Mouse (Mus musculus) heart, embryonic 12.5 days (tissue): ENCODE measurements around the gene Prkn. TPM values are rescaled to one million over a fixed set of nuclear protein-coding genes. Genes with fewer than 3 reads are reported as not detected.

Experiments used
- ATAC-seq: fragments of 200-750 bp; cut with Nextera tagmentation; 2 replicates; pipeline ENCODE4 v1.8.0; 2017; ENCODE audit warnings: moderate TSS enrichment, moderate library complexity; ENCODE audit not compliant: insufficient number of reproducible peaks, low FRiP score
- H3K27ac ChIP-seq: fragments of 300-500 bp; sonication (generic); 2 replicates; pipeline ENCODE4 v1.5.1; 2016; ENCODE audit warnings: mild to moderate bottlenecking, moderate library complexity; ENCODE audit not compliant: poor library complexity, severe bottlenecking
- H3K27me3 ChIP-seq: fragments of 300-500 bp; sonication (generic); replicated peaks from 2 replicates; pipeline ENCODE4 v1.6.1; 2016; ENCODE audit warnings: mild to moderate bottlenecking, moderate library complexity
- H3K36me3 ChIP-seq: fragments of 300-500 bp; sonication (generic); 2 replicates; pipeline ENCODE4 v1.6.1; 2016; ENCODE audit warnings: mild to moderate bottlenecking, moderate library complexity
- H3K4me1 ChIP-seq: fragments of 300-500 bp; sonication (generic); replicated peaks from 2 replicates; pipeline ENCODE4 v1.6.1; 2016; ENCODE audit warnings: mild to moderate bottlenecking
- H3K4me2 ChIP-seq: fragments of 300-500 bp; sonication (generic); 2 replicates; pipeline ENCODE4 v1.6.1; 2016; ENCODE audit warnings: mild to moderate bottlenecking, moderate library complexity
- H3K4me3 ChIP-seq: fragments of 300-500 bp; sonication (generic); 2 replicates; pipeline ENCODE4 v1.5.1; 2016; ENCODE audit warnings: mild to moderate bottlenecking
- H3K9ac ChIP-seq: fragments of 300-500 bp; sonication (generic); 2 replicates; pipeline ENCODE4 v1.6.1; 2016; ENCODE audit warnings: mild to moderate bottlenecking, moderate library complexity
- H3K9me3 ChIP-seq: fragments of 300-500 bp; sonication (generic); replicated peaks from 2 replicates; pipeline ENCODE4 v1.6.1; 2016; ENCODE audit warnings: mild to moderate bottlenecking, moderate library complexity
- WGBS: fragments of 180-500 bp; shearing (Covaris S2); methylation state at CpG from one replicate; pipeline ENCODE4 v1.1.7; 2016; 5-methylcytosine and 5-hydroxymethylcytosine counted together
- polyA plus RNA-seq: library from polyadenylated mRNA; unstranded; fragments of >200 nt; fragmentation: Nextera tagmentation; extraction: Ambion mirVana; gene quantifications from 2 replicates; pipeline ENCODE4 v1.2.1, GENCODE M21; 2016

Prkn gene
- polyA plus RNA-seq, result 1.2 and 1.5 TPM in 2 replicates

DNA sequence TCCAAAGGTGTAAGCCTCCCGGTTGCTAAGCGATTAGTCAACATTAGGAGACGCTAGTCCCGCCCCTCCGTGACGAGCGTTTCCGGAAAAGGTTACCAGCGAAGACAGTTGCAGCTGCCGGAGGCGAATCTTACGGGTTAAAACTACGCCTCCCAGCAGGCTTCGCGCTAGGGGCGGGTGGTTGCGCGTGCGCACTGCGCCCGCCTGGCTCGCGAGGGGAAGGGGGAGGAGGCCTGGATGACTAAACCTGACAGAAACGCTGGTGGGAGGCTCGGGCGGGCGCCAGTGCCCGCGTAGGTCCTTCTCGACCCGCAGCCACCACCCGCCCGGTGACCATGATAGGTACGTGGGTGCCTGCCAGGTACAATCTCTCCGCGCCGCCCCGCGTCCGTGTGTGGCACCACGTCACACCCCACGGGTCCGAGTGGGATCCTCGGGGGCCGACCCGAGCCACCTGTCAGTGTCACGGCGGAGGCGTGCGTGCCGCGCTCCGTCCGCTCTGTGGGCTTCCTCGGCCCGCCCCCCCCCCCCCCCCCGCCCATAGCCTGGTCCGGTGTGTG is at the start of gene Prkn, which contains the start of gene Pacrg:
TSS of gene Prkn (plus strand) at position 237 of the 560 bp plus-strand sequence.
TSS of gene Pacrg (minus strand) at position 164 of the 560 bp plus-strand sequence.
- ATAC-seq, result peak; percentile 98
- no peaks in the 10 kb centered on the region for H3K36me3 ChIP-seq
- peak within 1 kb of the TSS; percentile 92 for H3K4me3 ChIP-seq
- peak within 1 kb of the TSS; percentile 91 for H3K4me2 ChIP-seq
- WGBS, result under 1% methylated on average over 54 of the region's 58 CpGs
- peak within 1 kb of the TSS; percentile 84 for H3K9ac ChIP-seq
- H3K27me3 ChIP-seq, result no peaks in the 10 kb centered on the region
- no peaks in the 10 kb centered on the region for H3K9me3 ChIP-seq
- peak within 1 kb of the TSS; percentile 56 for H3K27ac ChIP-seq
- peaks cover 6% of the 10 kb centered on the region; the same call in 1 of the 2 replicates for H3K4me1 ChIP-seq

GRCm38 (mm10) chr17:10791661-10792060 is 48.5 kb upstream of the Prkn start:
- ATAC-seq, result no peak
- Histone ChIP-seq H3K4me2 (no peak overlapping the region), H3K4me1 (peaks cover 18% of the 10 kb centered on the region), H3K27ac (0 out of 2 replicates have a peak overlapping the region, but pooled peaks have one; percentile 37), H3K9ac (no peak overlapping the region), H3K36me3 (no peaks in the 10 kb centered on the region), H3K9me3 (no peaks in the 10 kb centered on the region), H3K27me3 (no peaks in the 10 kb centered on the region), H3K4me3 (no peak overlapping the region)
- 31% methylated on average over 3 of the region's 3 CpGs for WGBS

GRCm38 (mm10) chr17:10806692-10807091 is 33.5 kb upstream of the Prkn start:
- no peak for ATAC-seq
- no peak overlapping the region for H3K4me3 ChIP-seq
- 79% methylated on average over 4 of the region's 4 CpGs for WGBS
- H3K4me2 ChIP-seq, result no peak overlapping the region
- no peaks in the 10 kb centered on the region for H3K27me3 ChIP-seq
- no peaks in the 10 kb centered on the region for H3K36me3 ChIP-seq
- H3K4me1 ChIP-seq, result no peaks in the 10 kb centered on the region
- H3K9me3 ChIP-seq, result no peaks in the 10 kb centered on the region
- no peak overlapping the region for H3K9ac ChIP-seq
- H3K27ac ChIP-seq, result no peak overlapping the region

DNA sequence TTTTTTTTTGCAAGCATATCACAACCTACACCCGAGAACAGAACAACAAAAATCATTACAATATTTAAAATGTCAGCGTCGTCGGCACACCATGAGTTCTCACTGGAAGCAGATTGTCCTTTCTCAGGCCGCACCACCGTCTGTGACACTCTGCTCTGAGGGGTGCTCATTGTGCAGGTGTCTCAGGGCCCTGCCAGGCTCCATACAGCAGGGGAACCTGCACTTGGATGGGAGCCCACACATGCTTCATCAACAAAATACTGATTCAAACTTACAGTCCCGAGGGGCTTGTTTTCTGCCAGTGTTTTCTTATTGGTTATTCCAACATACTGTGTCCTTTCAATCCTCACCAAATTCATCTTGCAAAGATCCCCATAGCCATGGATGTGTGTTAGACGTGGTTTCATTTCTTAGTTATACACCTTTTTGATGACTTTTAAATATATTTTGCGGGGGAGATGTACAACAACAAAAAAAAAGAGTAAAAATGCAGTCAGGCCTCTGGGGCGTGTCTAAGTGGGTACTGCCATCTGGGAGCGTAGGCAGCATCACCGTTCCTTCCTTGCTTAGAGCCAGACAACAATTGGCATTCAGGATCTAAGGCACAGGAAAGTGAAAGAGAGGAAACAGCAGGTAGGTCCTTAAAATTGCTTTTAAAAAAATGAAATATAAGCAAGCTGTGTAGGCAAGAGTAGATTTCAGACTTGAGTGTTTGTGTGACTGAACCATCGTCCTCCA is 32.8 kb upstream of the Prkn start:
- WGBS, result 80% methylated on average over 13 of the region's 13 CpGs
- Histone ChIP-seq H3K4me3 (no peak overlapping the region), H3K9me3 (no peaks in the 10 kb centered on the region), H3K27me3 (no peaks in the 10 kb centered on the region), H3K9ac (no peak overlapping the region), H3K36me3 (no peaks in the 10 kb centered on the region), H3K4me1 (no peaks in the 10 kb centered on the region), H3K27ac (no peak overlapping the region), H3K4me2 (no peak overlapping the region)
- no peak for ATAC-seq

- H3K27ac ChIP-seq, result no peak overlapping the region
- H3K4me1 ChIP-seq, result no peaks in the 10 kb centered on the region
- no peak overlapping the region for H3K9ac ChIP-seq
- H3K9me3 ChIP-seq, result no peaks in the 10 kb centered on the region
- no peak for ATAC-seq
- H3K4me2 ChIP-seq, result no peak overlapping the region
- no peaks in the 10 kb centered on the region for H3K36me3 ChIP-seq
- WGBS, result 70% methylated on average over 2 of the region's 2 CpGs
- no peak overlapping the region for H3K4me3 ChIP-seq
- no peaks in the 10 kb centered on the region for H3K27me3 ChIP-seq
These were observed 31.6 kb upstream of the Prkn start for GRCm38 (mm10) chr17:10808571-10808970.

DNA sequence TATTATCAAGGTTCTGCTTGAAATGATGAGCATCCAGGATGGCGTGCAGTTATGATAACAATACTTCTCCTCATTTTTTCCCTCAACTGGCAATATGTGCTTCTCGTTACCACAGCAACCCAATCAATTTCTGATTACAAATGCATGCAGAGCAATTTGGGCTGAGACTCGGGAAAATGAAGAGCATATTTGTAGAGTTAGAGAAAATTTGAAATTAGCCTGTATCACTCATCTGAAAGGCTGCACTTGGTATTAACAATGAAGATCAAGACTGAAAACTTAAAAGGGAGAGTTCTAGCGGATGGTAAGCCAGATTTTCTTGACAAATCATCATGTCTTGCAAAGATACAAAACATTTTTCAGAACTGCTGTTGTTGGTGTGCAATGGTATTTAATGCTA is 21.2 kb upstream of the Prkn start:
- Histone ChIP-seq H3K36me3 (no peaks in the 10 kb centered on the region), H3K4me3 (no peak overlapping the region), H3K9ac (no peak overlapping the region), H3K27me3 (no peaks in the 10 kb centered on the region), H3K4me2 (no peak overlapping the region), H3K9me3 (no peaks in the 10 kb centered on the region), H3K27ac (no peak overlapping the region), H3K4me1 (no peaks in the 10 kb centered on the region)
- WGBS, result 72% methylated on average over 4 of the region's 4 CpGs
- ATAC-seq, result no peak

DNA sequence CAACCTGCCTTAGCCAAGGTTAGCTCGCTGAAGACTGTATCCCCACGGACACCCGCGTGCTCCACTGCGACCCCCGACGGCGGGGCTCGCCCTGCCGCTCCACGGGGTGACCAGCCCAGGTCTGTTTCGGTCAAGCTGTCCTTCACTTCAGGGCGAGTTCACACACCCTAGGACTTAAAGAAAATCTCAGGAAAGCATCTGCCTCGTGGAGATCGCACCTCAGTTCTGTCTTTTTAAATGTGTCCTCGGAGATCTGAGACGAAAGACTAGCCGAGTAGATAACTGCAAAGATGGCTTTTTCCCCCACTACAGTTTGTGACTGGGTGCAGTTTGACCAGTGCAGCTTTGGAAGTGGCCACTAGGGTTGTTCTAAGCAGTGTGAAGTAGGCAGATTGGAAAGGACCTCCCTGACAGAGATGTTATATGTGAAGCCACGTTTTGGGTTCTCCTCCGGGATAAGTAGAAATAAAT is 582 bp downstream of the Prkn start:
- no peak overlapping the region for H3K27ac ChIP-seq
- ATAC-seq, result peak; percentile 46; the same call in 1 of the 2 replicates
- WGBS, result 2% methylated on average over 20 of the region's 20 CpGs

DNA sequence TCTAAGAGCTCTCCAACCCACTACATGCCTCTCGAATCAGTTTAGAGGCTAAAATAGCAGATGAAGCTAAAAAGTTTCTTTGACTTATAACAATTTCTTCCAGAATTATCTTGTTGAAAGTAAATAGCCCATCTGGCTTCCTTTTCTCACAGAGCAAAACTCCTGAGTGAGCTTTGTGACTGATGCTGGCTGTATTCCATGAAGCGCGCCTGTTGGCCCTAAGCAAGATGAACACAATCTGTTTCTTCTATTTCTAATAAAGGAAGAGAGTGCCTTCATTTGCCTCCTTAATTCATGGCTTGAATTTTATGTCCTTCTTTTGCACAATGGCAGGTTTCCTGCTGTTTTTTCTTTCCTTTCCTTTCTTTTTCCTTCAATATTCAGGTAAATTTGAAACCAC is 14.0 kb downstream of the Prkn start:
- ATAC-seq, result no peak
- WGBS, result 90% methylated on average over 3 of the region's 3 CpGs

More for the DNA sequence above, 582 bp downstream of the Prkn start:
- Histone ChIP-seq H3K9ac (peak overlapping the region; percentile 84), H3K4me1 (peaks cover 6% of the 10 kb centered on the region; the same call in 1 of the 2 replicates), H3K4me3 (peak overlapping the region; percentile 92), H3K27me3 (no peaks in the 10 kb centered on the region), H3K9me3 (no peaks in the 10 kb centered on the region), H3K4me2 (peak overlapping the region; percentile 91), H3K36me3 (no peaks in the 10 kb centered on the region)

GRCm38 (mm10) chr17:10874208-10875187 is 34.3 kb downstream of the Prkn start:
- Histone ChIP-seq H3K4me1 (0 out of 2 replicates have a peak, but pooled peaks cover 5% of the 10 kb centered on the region), H3K27ac (no peak overlapping the region), H3K9ac (no peak overlapping the region), H3K9me3 (no peaks in the 10 kb centered on the region), H3K27me3 (no peaks in the 10 kb centered on the region), H3K4me2 (no peak overlapping the region), H3K4me3 (no peak overlapping the region), H3K36me3 (no peaks in the 10 kb centered on the region)
- WGBS, result 62% methylated on average over 7 of the region's 7 CpGs
- ATAC-seq, result no peak

More for the DNA sequence above, 14.0 kb downstream of the Prkn start:
- no peak overlapping the region for H3K4me3 ChIP-seq
- no peak overlapping the region for H3K27ac ChIP-seq
- H3K9me3 ChIP-seq, result no peaks in the 10 kb centered on the region
- no peaks in the 10 kb centered on the region for H3K4me1 ChIP-seq
- no peaks in the 10 kb centered on the region for H3K27me3 ChIP-seq
- no peaks in the 10 kb centered on the region for H3K36me3 ChIP-seq
- no peak overlapping the region for H3K4me2 ChIP-seq
- no peak overlapping the region for H3K9ac ChIP-seq

- Histone ChIP-seq H3K36me3 (no peaks in the 10 kb centered on the region), H3K9ac (no peak overlapping the region), H3K27me3 (no peaks in the 10 kb centered on the region), H3K9me3 (no peaks in the 10 kb centered on the region), H3K27ac (no peak overlapping the region), H3K4me2 (no peak overlapping the region), H3K4me1 (0 out of 2 replicates have a peak, but pooled peaks cover 5% of the 10 kb centered on the region), H3K4me3 (no peak overlapping the region)
- no peak for ATAC-seq
- 67% methylated on average over 5 of the region's 5 CpGs for WGBS
These were observed 38.8 kb downstream of the Prkn start for GRCm38 (mm10) chr17:10878986-10879385.
